Mouse (Mus musculus): ENCODE results near the gene Tmprss9.

Gene Tmprss9

GRCm38 (mm10) chr10:80842334-80842733 lies 29.3 kb upstream of the Tmprss9 start:
- no peak for DNase-seq (ENCODE audit: extremely low read depth, low read depth, low spot score)

- no peak for DNase-seq (ENCODE audit: extremely low read depth, low read depth, low spot score)
Measured at GRCm38 (mm10) chr10:80843087-80843930, 28.3 kb upstream of the Tmprss9 start.

GRCm38 (mm10) chr10:80843931-80844547 lies 27.6 kb upstream of the Tmprss9 start, which contains the start of gene Lingo3:
TSS of gene Lingo3 (minus strand) at chr10:80844039.
- DNase-seq (ENCODE audit: extremely low read depth, low read depth, low spot score), result no peak

GRCm38 (mm10) chr10:80845055-80845693 lies 26.5 kb upstream of the Tmprss9 start:
- DNase-seq (ENCODE audit: extremely low read depth, low read depth, low spot score), result no peak

GRCm38 (mm10) chr10:80845732-80846131 lies 25.9 kb upstream of the Tmprss9 start:
- DNase-seq (ENCODE audit: extremely low read depth, low read depth, low spot score), result no peak

GRCm38 (mm10) chr10:80848571-80848970 lies 23.1 kb upstream of the Tmprss9 start:
- DNase-seq (ENCODE audit: extremely low read depth, low read depth, low spot score), result no peak

- no peak for DNase-seq (ENCODE audit: extremely low read depth, low read depth, low spot score)
Measured at GRCm38 (mm10) chr10:80854913-80855748, 16.5 kb upstream of the Tmprss9 start, which contains the start of the genes Lsm7 and Sppl2b. TSS of gene Lsm7 (minus strand) at chr10:80855209. TSS of gene Sppl2b (plus strand) at chr10:80855275.

GRCm38 (mm10) chr10:80855749-80856073 lies 15.9 kb upstream of the Tmprss9 start:
- no peak for DNase-seq (ENCODE audit: extremely low read depth, low read depth, low spot score)

GRCm38 (mm10) chr10:80856267-80856666 lies 15.4 kb upstream of the Tmprss9 start:
- no peak for DNase-seq (ENCODE audit: extremely low read depth, low read depth, low spot score)

GRCm38 (mm10) chr10:80856908-80857307 lies 14.7 kb upstream of the Tmprss9 start:
- DNase-seq (ENCODE audit: extremely low read depth, low read depth, low spot score), result no peak

GRCm38 (mm10) chr10:80857386-80857785 lies 14.3 kb upstream of the Tmprss9 start:
- DNase-seq (ENCODE audit: extremely low read depth, low read depth, low spot score), result no peak

GRCm38 (mm10) chr10:80857848-80858247 lies 13.8 kb upstream of the Tmprss9 start:
- no peak for DNase-seq (ENCODE audit: extremely low read depth, low read depth, low spot score)

- DNase-seq (ENCODE audit: extremely low read depth, low read depth, low spot score), result no peak
Measured at GRCm38 (mm10) chr10:80858350-80858935, 13.2 kb upstream of the Tmprss9 start.

- DNase-seq (ENCODE audit: extremely low read depth, low read depth, low spot score), result no peak
Measured at GRCm38 (mm10) chr10:80862305-80862704, 9.3 kb upstream of the Tmprss9 start.

- no peak for DNase-seq (ENCODE audit: extremely low read depth, low read depth, low spot score)
Measured at GRCm38 (mm10) chr10:80864446-80864845, 7.2 kb upstream of the Tmprss9 start.

- no peak for DNase-seq (ENCODE audit: extremely low read depth, low read depth, low spot score)
Measured at GRCm38 (mm10) chr10:80870993-80871392, 655 bp upstream of the Tmprss9 start.

GRCm38 (mm10) chr10:80874035-80874434 lies 2.4 kb downstream of the Tmprss9 start:
- no peak for DNase-seq (ENCODE audit: extremely low read depth, low read depth, low spot score)

GRCm38 (mm10) chr10:80876028-80876427 lies 4.4 kb downstream of the Tmprss9 start:
- DNase-seq (ENCODE audit: extremely low read depth, low read depth, low spot score), result no peak

GRCm38 (mm10) chr10:80876594-80876993 lies 4.9 kb downstream of the Tmprss9 start:
- no peak for DNase-seq (ENCODE audit: extremely low read depth, low read depth, low spot score)

GRCm38 (mm10) chr10:80880131-80880641 lies 8.5 kb downstream of the Tmprss9 start:
- DNase-seq (ENCODE audit: extremely low read depth, low read depth, low spot score), result no peak
